Mouse (Mus musculus) liver, embryonic 16.5 days (tissue): ENCODE data around the gene Krcc1. TPM values are rescaled to one million over a fixed set of nuclear protein-coding genes. Genes with fewer than 3 reads are reported as not detected.
"Not testable (repeated sequence)": the region's sequence is repeated elsewhere in the genome, so short reads cannot be mapped to it uniquely, and the experiment has no call there.

Source experiments
- ATAC-seq: fragments of 200-750 bp; cut with Nextera tagmentation; 2 replicates; pipeline ENCODE4 v1.8.0; 2017; ENCODE audit warnings: low read depth, mild to moderate bottlenecking, moderate number of reproducible peaks, moderate library complexity
- H3K27ac ChIP-seq: fragments of 300-500 bp; sonication (generic); 2 replicates; pipeline ENCODE4 v1.5.1; 2014; ENCODE audit warnings: mild to moderate bottlenecking, low read length
- H3K27me3 ChIP-seq: fragments of 300-500 bp; sonication (generic); 2 replicates; pipeline ENCODE4 v1.6.1; 2014; ENCODE audit warnings: low read depth, low read length, mixed read lengths; ENCODE audit not compliant: control insufficient read depth, insufficient read depth
- H3K36me3 ChIP-seq: fragments of 300-500 bp; sonication (generic); 2 replicates; pipeline ENCODE4 v1.6.1; 2014; ENCODE audit warnings: mild to moderate bottlenecking; ENCODE audit not compliant: control insufficient read depth, insufficient read depth
- H3K4me1 ChIP-seq: fragments of 300-500 bp; sonication (generic); 2 replicates; pipeline ENCODE4 v1.6.1; 2014; ENCODE audit warnings: low read depth, low read length, mixed read lengths; ENCODE audit not compliant: control insufficient read depth
- H3K4me2 ChIP-seq: fragments of 300-500 bp; sonication (generic); 2 replicates; pipeline ENCODE4 v1.6.1; 2014; ENCODE audit warnings: low read depth, low read length, mixed read lengths
- H3K4me3 ChIP-seq: fragments of 300-500 bp; sonication (generic); 2 replicates; pipeline ENCODE4 v1.5.1; 2014; ENCODE audit warnings: low read depth, mild to moderate bottlenecking, low read length
- H3K9ac ChIP-seq: fragments of 300-500 bp; sonication (generic); 2 replicates; pipeline ENCODE4 v1.6.1; 2014; ENCODE audit warnings: low read depth, low read length
- H3K9me3 ChIP-seq: fragments of 300-500 bp; sonication (generic); replicated peaks from 2 replicates; pipeline ENCODE4 v1.6.1; 2016; ENCODE audit warnings: low read length; ENCODE audit not compliant: control insufficient read depth
- WGBS: fragments of 180-500 bp; shearing (Covaris S2); extraction: QIAGEN DNeasy Blood & Tissue Kit; methylation state at CpG from one replicate; pipeline ENCODE4 v1.1.7; 2014; ENCODE audit not compliant: insufficient replicate concordance; 5-methylcytosine and 5-hydroxymethylcytosine counted together
- polyA plus RNA-seq: library from polyadenylated mRNA; unstranded; fragments of >200 nt; fragmentation: Nextera tagmentation; extraction: Ambion mirVana; gene quantifications from 2 replicates; pipeline ENCODE4 v1.2.1, GENCODE M21; 2015

The Krcc1 gene
- polyA plus RNA-seq, 1 experiment from 2014 or later = 24.5 TPM

- H3K4me1 ChIP-seq = peaks cover 6% of the 10 kb centered on the region
- ATAC-seq = no peak
- no peaks in the 10 kb centered on the region for H3K9me3 ChIP-seq
- H3K36me3 ChIP-seq = no peaks in the 10 kb centered on the region
- no peak overlapping the region for H3K4me3 ChIP-seq
- no peaks in the 10 kb centered on the region for H3K27me3 ChIP-seq
- H3K27ac ChIP-seq = no peak overlapping the region
- H3K4me2 ChIP-seq = no peak overlapping the region
- no peak overlapping the region for H3K9ac ChIP-seq
- WGBS = 31% methylated on average over 1 of the region's 1 CpGs
Measured at GRCm38 (mm10) chr6:71257375-71257774, 14.1 kb upstream of the Krcc1 start.

DNA sequence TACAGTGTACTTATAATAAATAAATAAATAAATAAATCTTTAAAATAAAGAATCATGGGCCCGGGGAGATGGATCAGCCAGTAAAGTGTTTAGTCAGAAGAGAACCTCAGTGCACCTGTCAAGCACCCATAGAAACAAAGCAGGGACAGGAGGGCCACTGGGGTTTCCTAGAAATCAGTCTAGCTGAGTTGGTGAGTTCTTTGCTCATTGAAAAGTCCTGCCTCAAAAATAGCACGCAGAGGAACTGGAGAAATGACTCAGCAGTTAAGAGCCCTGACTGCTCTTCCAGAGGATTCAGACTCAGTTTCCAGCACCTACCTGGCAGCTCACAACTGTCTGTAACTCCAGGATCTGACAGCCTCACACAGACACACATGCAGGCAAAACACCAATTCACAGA lies 12.9 kb upstream of the Krcc1 start:
- H3K9ac ChIP-seq = no peak overlapping the region
- no peak overlapping the region for H3K4me3 ChIP-seq
- no peak for ATAC-seq
- no peaks in the 10 kb centered on the region for H3K9me3 ChIP-seq
- H3K4me2 ChIP-seq = no peak overlapping the region
- no peaks in the 10 kb centered on the region for H3K36me3 ChIP-seq
- H3K27ac ChIP-seq = no peak overlapping the region
- WGBS = 39% methylated on average over 2 of the region's 2 CpGs
- H3K27me3 ChIP-seq = no peaks in the 10 kb centered on the region
- peaks cover 6% of the 10 kb centered on the region for H3K4me1 ChIP-seq

DNA sequence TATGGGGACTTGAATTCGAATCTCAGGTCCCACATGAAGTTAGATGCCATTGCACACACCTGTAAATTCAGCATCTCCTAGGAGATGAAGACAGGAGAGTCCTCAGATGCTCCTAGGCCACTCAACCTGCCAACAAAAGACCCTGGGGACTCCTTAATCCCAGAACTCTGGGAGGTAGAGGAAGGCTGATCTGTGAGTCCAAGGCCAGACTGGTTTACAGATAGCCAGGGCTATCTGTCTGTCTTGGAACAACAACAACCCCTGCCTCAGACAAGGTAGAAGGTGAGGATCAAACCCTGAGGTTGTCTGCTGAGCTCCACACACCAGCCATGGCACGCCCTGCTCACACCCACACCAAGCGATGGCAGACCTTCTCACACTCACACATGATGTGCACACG lies 12.3 kb upstream of the Krcc1 start:
- Histone ChIP-seq H3K9me3 (no peaks in the 10 kb centered on the region), H3K27me3 (no peaks in the 10 kb centered on the region), H3K27ac (no peak overlapping the region), H3K4me1 (peaks cover 6% of the 10 kb centered on the region), H3K4me3 (no peak overlapping the region), H3K36me3 (no peaks in the 10 kb centered on the region), H3K4me2 (no peak overlapping the region), H3K9ac (no peak overlapping the region)
- ATAC-seq = no peak
- WGBS = 59% methylated on average over 4 of the region's 4 CpGs

- Histone ChIP-seq H3K9me3 (no peaks in the 10 kb centered on the region), H3K4me1 (peaks cover 6% of the 10 kb centered on the region), H3K36me3 (no peaks in the 10 kb centered on the region), H3K4me3 (no peak overlapping the region), H3K4me2 (no peak overlapping the region), H3K9ac (no peak overlapping the region), H3K27me3 (no peaks in the 10 kb centered on the region), H3K27ac (no peak overlapping the region)
- 14% methylated on average over 6 of the region's 6 CpGs for WGBS
- ATAC-seq = peak; percentile 68
Measured at GRCm38 (mm10) chr6:71260051-71260640, 11.3 kb upstream of the Krcc1 start.

DNA sequence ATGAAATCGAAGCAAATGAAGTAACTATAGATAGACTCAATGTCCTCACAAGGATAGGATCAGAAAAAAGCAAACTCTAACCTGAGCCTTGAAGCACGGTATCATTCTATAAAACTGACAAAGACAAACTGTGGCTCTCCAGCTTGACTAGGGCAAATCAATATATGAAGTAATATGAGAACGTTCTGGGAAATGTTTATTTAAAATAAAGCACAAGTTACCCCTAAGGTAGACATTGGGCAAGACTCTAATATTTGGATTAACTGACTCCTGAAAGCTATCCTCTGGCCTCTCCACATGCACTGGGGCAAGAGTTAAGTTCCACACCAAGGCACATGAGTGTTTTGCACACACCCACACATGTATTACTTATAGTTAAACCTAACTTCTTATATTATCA lies 10.4 kb upstream of the Krcc1 start:
- no peak overlapping the region for H3K9ac ChIP-seq
- H3K27ac ChIP-seq = no peak overlapping the region
- no peak overlapping the region for H3K4me2 ChIP-seq
- no peaks in the 10 kb centered on the region for H3K9me3 ChIP-seq
- no peaks in the 10 kb centered on the region for H3K27me3 ChIP-seq
- peaks cover 6% of the 10 kb centered on the region for H3K4me1 ChIP-seq
- WGBS = 49% methylated on average over 3 of the region's 3 CpGs
- peak; percentile 37; the same call in 1 of the 2 replicates for ATAC-seq
- no peaks in the 10 kb centered on the region for H3K36me3 ChIP-seq
- H3K4me3 ChIP-seq = no peak overlapping the region

- H3K4me2 ChIP-seq = no peak overlapping the region
- no peak for ATAC-seq
- no peaks in the 10 kb centered on the region for H3K27me3 ChIP-seq
- H3K4me3 ChIP-seq = no peak overlapping the region
- WGBS = 63% methylated on average over 8 of the region's 8 CpGs
- peaks cover 6% of the 10 kb centered on the region for H3K4me1 ChIP-seq
- no peaks in the 10 kb centered on the region for H3K9me3 ChIP-seq
- no peak overlapping the region for H3K9ac ChIP-seq
- H3K27ac ChIP-seq = no peak overlapping the region
- H3K36me3 ChIP-seq = no peaks in the 10 kb centered on the region
Measured at GRCm38 (mm10) chr6:71262142-71262833, 9.2 kb upstream of the Krcc1 start.

- not testable (repeated sequence) for H3K4me1 ChIP-seq, H3K27ac ChIP-seq, H3K9ac ChIP-seq, H3K4me2 ChIP-seq, ATAC-seq, H3K36me3 ChIP-seq, H3K4me3 ChIP-seq, H3K9me3 ChIP-seq, H3K27me3 ChIP-seq
- WGBS = 61% methylated on average over 7 of the region's 7 CpGs
Measured at GRCm38 (mm10) chr6:71267603-71268002, 3.9 kb upstream of the Krcc1 start.

DNA sequence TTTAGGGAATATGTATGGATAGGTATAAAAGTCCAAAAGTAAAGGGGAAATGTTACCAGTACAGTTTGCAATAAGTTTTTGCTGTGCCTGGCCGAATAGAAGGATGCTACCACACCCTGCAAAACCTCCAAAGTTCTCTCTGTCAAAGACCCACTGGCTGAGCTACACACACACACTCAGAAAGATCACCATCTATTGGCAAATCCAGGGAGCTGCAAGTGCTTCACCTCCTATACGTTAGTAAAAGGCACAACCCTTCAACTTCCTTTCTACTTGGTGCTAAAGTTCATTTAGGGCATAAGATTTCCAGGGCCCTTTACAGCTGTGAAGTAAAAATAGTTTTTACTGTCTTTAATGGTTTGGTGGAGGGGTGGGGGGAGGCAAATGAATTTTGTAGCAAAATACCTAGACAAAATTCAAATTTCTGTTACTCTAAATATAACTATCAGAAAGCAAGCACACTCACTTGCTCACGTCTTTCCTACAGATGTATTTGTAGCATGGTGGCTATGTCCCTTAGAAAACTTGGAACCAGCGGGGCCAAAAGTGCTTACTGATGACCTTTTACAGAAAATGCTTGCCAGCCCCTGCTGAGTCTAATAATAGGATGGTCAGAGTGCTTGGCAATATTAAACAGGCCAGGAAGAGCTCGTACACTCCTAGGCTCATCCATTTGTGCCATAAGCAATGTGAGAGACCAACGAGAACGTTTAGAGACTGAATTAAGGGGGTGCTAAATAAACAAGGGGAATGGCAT lies 2.4 kb upstream of the Krcc1 start:
- ATAC-seq = no peak
- H3K27me3 ChIP-seq = no peaks in the 10 kb centered on the region
- no peaks in the 10 kb centered on the region for H3K36me3 ChIP-seq
- H3K4me2 ChIP-seq = no peak overlapping the region
- 41% methylated on average over 7 of the region's 7 CpGs for WGBS
- no peaks in the 10 kb centered on the region for H3K9me3 ChIP-seq
- no peak overlapping the region for H3K4me3 ChIP-seq
- H3K9ac ChIP-seq = no peak overlapping the region
- H3K4me1 ChIP-seq = peaks cover 13% of the 10 kb centered on the region
- H3K27ac ChIP-seq = no peak overlapping the region

GRCm38 (mm10) chr6:71269686-71270050 lies 1.8 kb upstream of the Krcc1 start:
- not testable (repeated sequence) for H3K4me2 ChIP-seq, ATAC-seq

More at GRCm38 (mm10) chr6:71269686-71270050, 1.8 kb upstream of the Krcc1 start:
- H3K9me3 ChIP-seq, H3K9ac ChIP-seq, H3K27me3 ChIP-seq, H3K36me3 ChIP-seq, H3K4me3 ChIP-seq, H3K27ac ChIP-seq: not testable (repeated sequence)
- 85% methylated on average over 6 of the region's 6 CpGs for WGBS
- peaks cover 13% of the 10 kb centered on the region for H3K4me1 ChIP-seq
